Mouse (Mus musculus) intestine, embryonic 16.5 days (tissue): ENCODE data around the gene Pmm1. TPM values are rescaled to one million over a fixed set of nuclear protein-coding genes. Genes with fewer than 3 reads are reported as not detected.

Experiments
- ATAC-seq: fragments of 200-750 bp; cut with Nextera tagmentation; 2 replicates; pipeline ENCODE4 v1.8.0; 2017; ENCODE audit warnings: moderate TSS enrichment, moderate library complexity
- H3K27ac ChIP-seq: fragments of 300-500 bp; sonication (generic); 2 replicates; pipeline ENCODE4 v1.5.1; 2014; ENCODE audit warnings: mild to moderate bottlenecking, low read length
- H3K27me3 ChIP-seq: fragments of 300-500 bp; sonication (generic); replicated peaks from 2 replicates; pipeline ENCODE4 v1.6.1; 2014; ENCODE audit warnings: low read length, control low read depth, mixed read lengths; ENCODE audit not compliant: control insufficient read depth, insufficient read depth
- H3K36me3 ChIP-seq: fragments of 300-500 bp; sonication (generic); 2 replicates; pipeline ENCODE4 v1.6.1; 2014; ENCODE audit warnings: low read length, control low read depth; ENCODE audit not compliant: control insufficient read depth, insufficient read depth
- H3K4me1 ChIP-seq: fragments of 300-500 bp; sonication (generic); 2 replicates; pipeline ENCODE4 v1.6.1; 2014; ENCODE audit warnings: low read length, control low read depth, mixed read lengths; ENCODE audit not compliant: control insufficient read depth, insufficient read depth
- H3K4me2 ChIP-seq: fragments of 300-500 bp; sonication (generic); 2 replicates; pipeline ENCODE4 v1.6.1; 2014; ENCODE audit warnings: low read depth, low read length, control low read depth
- H3K4me3 ChIP-seq: fragments of 300-500 bp; sonication (generic); 2 replicates; pipeline ENCODE4 v1.5.1; 2014; ENCODE audit warnings: mild to moderate bottlenecking, low read length
- H3K9ac ChIP-seq: fragments of 300-500 bp; sonication (generic); 2 replicates; pipeline ENCODE4 v1.6.1; 2014; ENCODE audit warnings: low read depth, low read length
- H3K9me3 ChIP-seq: fragments of 300-500 bp; sonication (generic); 2 replicates; pipeline ENCODE4 v1.6.1; 2016; ENCODE audit warnings: low read length, control low read depth; ENCODE audit not compliant: control insufficient read depth
- WGBS: fragments of 180-500 bp; shearing (Covaris S2); extraction: QIAGEN DNeasy Blood & Tissue Kit; methylation state at CpG from one replicate; pipeline ENCODE4 v1.1.7; 2014; 5-methylcytosine and 5-hydroxymethylcytosine counted together
- polyA plus RNA-seq: library from polyadenylated mRNA; unstranded; fragments of >200 nt; fragmentation: Nextera tagmentation; extraction: Ambion mirVana; gene quantifications from 2 replicates; pipeline ENCODE4 v1.2.1, GENCODE M21; 2015

Gene Pmm1
- polyA plus RNA-seq, 1 experiment from 2014 or later = 21.5 TPM

DNA sequence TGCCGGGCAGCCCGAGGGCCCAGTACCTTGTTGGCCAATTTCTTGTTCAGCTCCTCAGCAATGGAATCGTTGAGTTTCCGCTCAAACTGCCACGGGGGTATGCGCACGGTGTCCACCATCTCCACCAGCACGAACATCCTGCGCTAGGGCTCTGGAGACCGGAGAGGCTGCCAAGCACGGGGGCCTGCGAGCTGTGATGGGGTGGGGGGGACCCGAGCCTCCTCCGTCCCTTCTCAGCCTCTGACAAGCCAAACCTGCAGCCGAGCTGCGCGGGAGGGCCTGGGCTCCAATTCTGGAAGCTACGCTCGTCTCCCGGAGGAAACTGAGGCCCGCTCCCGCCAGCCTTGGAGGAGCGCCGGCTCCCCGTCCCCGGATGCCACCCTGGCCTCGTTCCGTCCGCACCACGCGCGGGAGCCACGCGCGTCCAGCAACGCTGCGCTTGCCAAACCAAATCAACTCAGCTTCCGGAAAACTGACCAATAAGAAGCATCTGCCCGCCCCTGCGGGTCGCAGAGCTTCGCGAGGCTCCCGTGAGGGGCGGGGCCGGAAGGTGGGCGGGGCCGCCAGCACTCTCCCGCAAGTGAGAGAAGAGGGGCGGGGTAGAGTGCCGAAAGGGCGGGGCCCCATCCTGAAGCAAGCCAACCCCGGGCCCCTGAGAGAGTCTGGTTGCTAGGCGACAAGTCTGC, 34.8 kb downstream of the Pmm1 start, which contains the start of gene Polr3h:
Gene Polr3h, minus strand, starts transcription at position 481 of the 686 bp plus-strand sequence.
- H3K27ac ChIP-seq = no peak within 1 kb of the TSS
- peak within 1 kb of the TSS; percentile 89 for H3K4me2 ChIP-seq
- under 1% methylated on average over 54 of the region's 54 CpGs for WGBS
- H3K4me3 ChIP-seq = peak within 1 kb of the TSS; percentile 74
- no peaks in the 10 kb centered on the region for H3K9me3 ChIP-seq
- ATAC-seq = peak; percentile 97
- H3K36me3 ChIP-seq = no peaks in the 10 kb centered on the region
- H3K4me1 ChIP-seq = peaks cover 16% of the 10 kb centered on the region
- no peaks in the 10 kb centered on the region for H3K27me3 ChIP-seq
- peak within 1 kb of the TSS; percentile 83 for H3K9ac ChIP-seq

GRCm38 (mm10) chr15:81924933-81925332, 35.8 kb downstream of the Pmm1 start:
- Histone ChIP-seq H3K9me3 (no peaks in the 10 kb centered on the region), H3K36me3 (no peaks in the 10 kb centered on the region), H3K4me2 (peak overlapping the region; percentile 89), H3K27ac (no peak overlapping the region), H3K4me1 (peaks cover 16% of the 10 kb centered on the region), H3K4me3 (peak overlapping the region; percentile 74), H3K9ac (peak overlapping the region; percentile 83), H3K27me3 (no peaks in the 10 kb centered on the region)
- 86% methylated on average over 11 of the region's 11 CpGs for WGBS
- ATAC-seq = no peak

- Histone ChIP-seq H3K9ac (no peak overlapping the region), H3K36me3 (peaks cover 1% of the 10 kb centered on the region; the same call in 1 of the 2 replicates), H3K27ac (no peak overlapping the region), H3K4me3 (no peak overlapping the region), H3K4me1 (peaks cover 10% of the 10 kb centered on the region), H3K27me3 (no peaks in the 10 kb centered on the region), H3K9me3 (no peaks in the 10 kb centered on the region), H3K4me2 (no peak overlapping the region)
- ATAC-seq = no peak
- 63% methylated on average over 5 of the region's 5 CpGs for WGBS
Observed at GRCm38 (mm10) chr15:81921255-81921654, 39.5 kb downstream of the Pmm1 start.

- Histone ChIP-seq H3K27me3 (no peaks in the 10 kb centered on the region), H3K9me3 (no peaks in the 10 kb centered on the region), H3K4me3 (no peak overlapping the region), H3K9ac (no peak overlapping the region), H3K4me2 (no peak overlapping the region), H3K27ac (no peak overlapping the region), H3K4me1 (peaks cover 10% of the 10 kb centered on the region), H3K36me3 (peaks cover 7% of the 10 kb centered on the region)
- 81% methylated on average over 10 of the region's 10 CpGs for WGBS
- no peak for ATAC-seq
Observed at GRCm38 (mm10) chr15:81920546-81921217, 40.0 kb downstream of the Pmm1 start.

GRCm38 (mm10) chr15:81919062-81919461, 41.7 kb downstream of the Pmm1 start:
- Histone ChIP-seq H3K4me3 (no peak overlapping the region), H3K4me1 (no peaks in the 10 kb centered on the region), H3K9ac (no peak overlapping the region), H3K9me3 (no peaks in the 10 kb centered on the region), H3K36me3 (peaks cover 19% of the 10 kb centered on the region), H3K4me2 (no peak overlapping the region), H3K27me3 (no peaks in the 10 kb centered on the region), H3K27ac (no peak overlapping the region)
- WGBS = 69% methylated on average over 5 of the region's 5 CpGs
- no peak for ATAC-seq

GRCm38 (mm10) chr15:81917621-81918463, 42.9 kb downstream of the Pmm1 start:
- no peaks in the 10 kb centered on the region for H3K4me1 ChIP-seq
- H3K9me3 ChIP-seq = no peaks in the 10 kb centered on the region
- no peak overlapping the region for H3K4me3 ChIP-seq
- H3K27me3 ChIP-seq = no peaks in the 10 kb centered on the region
- peaks cover 26% of the 10 kb centered on the region for H3K36me3 ChIP-seq
- peak; percentile 73 for ATAC-seq
- 57% methylated on average over 6 of the region's 6 CpGs for WGBS
- H3K9ac ChIP-seq = no peak overlapping the region
- H3K27ac ChIP-seq = no peak overlapping the region
- no peak overlapping the region for H3K4me2 ChIP-seq

DNA sequence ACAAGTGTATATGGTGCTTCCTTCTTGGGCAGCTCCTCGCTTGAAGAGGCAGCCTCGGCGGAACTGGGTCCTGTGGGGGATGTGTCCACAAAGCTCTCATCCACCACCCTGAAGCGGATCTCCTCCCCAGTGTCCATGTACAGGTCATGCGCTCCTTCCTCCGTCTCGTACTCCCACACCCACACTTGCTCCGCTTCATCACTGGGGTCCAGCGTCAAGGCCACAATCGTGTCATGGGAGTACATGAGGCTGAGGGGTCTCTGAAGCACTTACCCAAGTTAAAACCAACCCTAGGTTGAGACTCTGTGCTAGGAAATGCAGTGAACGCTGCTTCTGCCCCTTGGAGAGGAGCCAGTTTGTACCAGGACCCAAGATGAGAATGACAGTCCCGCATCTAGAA, 43.5 kb downstream of the Pmm1 start:
- Histone ChIP-seq H3K4me1 (no peaks in the 10 kb centered on the region), H3K27me3 (no peaks in the 10 kb centered on the region), H3K36me3 (peaks cover 29% of the 10 kb centered on the region), H3K4me2 (no peak overlapping the region), H3K9me3 (no peaks in the 10 kb centered on the region), H3K4me3 (no peak overlapping the region), H3K9ac (no peak overlapping the region), H3K27ac (no peak overlapping the region)
- 91% methylated on average over 12 of the region's 12 CpGs for WGBS
- no peak for ATAC-seq

DNA sequence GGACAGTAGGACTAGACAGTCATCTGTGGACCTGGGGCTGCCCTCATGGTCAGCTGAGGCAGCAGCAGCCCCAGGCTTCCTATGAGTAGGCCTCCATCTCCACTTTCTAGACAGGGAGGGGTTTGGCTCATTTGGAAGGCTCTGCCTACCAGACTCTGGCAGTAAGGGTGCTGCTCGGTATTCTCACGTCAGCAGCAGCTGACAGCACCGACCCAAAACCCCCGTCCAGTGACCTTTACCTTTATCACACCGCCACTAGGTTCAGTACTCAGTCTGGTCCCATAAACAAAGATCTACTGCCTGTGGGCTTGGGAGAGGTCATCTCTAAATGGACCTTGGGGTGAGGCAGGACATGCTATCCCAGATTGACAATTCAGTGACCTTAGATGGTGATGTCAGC, 45.1 kb downstream of the Pmm1 start:
- WGBS = 80% methylated on average over 5 of the region's 5 CpGs
- no peak overlapping the region for H3K4me3 ChIP-seq
- no peaks in the 10 kb centered on the region for H3K4me1 ChIP-seq
- H3K4me2 ChIP-seq = no peak overlapping the region
- no peak overlapping the region for H3K27ac ChIP-seq
- no peak for ATAC-seq
- no peaks in the 10 kb centered on the region for H3K9me3 ChIP-seq
- H3K9ac ChIP-seq = no peak overlapping the region
- peaks cover 34% of the 10 kb centered on the region for H3K36me3 ChIP-seq
- H3K27me3 ChIP-seq = no peaks in the 10 kb centered on the region

- H3K4me1 ChIP-seq = no peaks in the 10 kb centered on the region
- H3K4me2 ChIP-seq = no peak overlapping the region
- no peak overlapping the region for H3K27ac ChIP-seq
- H3K36me3 ChIP-seq = peaks cover 42% of the 10 kb centered on the region
- no peaks in the 10 kb centered on the region for H3K27me3 ChIP-seq
- no peak overlapping the region for H3K9ac ChIP-seq
- no peak overlapping the region for H3K4me3 ChIP-seq
- WGBS = 82% methylated on average over 5 of the region's 5 CpGs
- H3K9me3 ChIP-seq = no peaks in the 10 kb centered on the region
- no peak for ATAC-seq
Observed at GRCm38 (mm10) chr15:81914668-81915067, 46.1 kb downstream of the Pmm1 start.
